Mouse (Mus musculus) hindbrain, embryonic 14.5 days (tissue): ENCODE data around the gene Duoxa1. TPM values are rescaled to one million over a fixed set of nuclear protein-coding genes. Genes with fewer than 3 reads are reported as not detected.
A peak's percentile ranks its signal among the peaks of the same experiment; 100 is the strongest.

Source experiments
- ATAC-seq: fragments of 200-750 bp; cut with Nextera tagmentation; 2 replicates; pipeline ENCODE4 v1.8.0; 2017; ENCODE audit warnings: moderate number of reproducible peaks, mild to moderate bottlenecking, moderate TSS enrichment, moderate library complexity; ENCODE audit not compliant: low FRiP score
- DNase-seq: peaks from one replicate; pipeline ENCODE4 v3.0.0-alpha.2; 2015; ENCODE audit warnings: low spot score
- H3K27ac ChIP-seq: fragments of 300-500 bp; sonication (generic); 2 replicates; pipeline ENCODE4 v1.5.1; 2014; ENCODE audit warnings: mild to moderate bottlenecking, moderate library complexity
- H3K27me3 ChIP-seq: fragments of 300-500 bp; sonication (generic); 2 replicates; pipeline ENCODE4 v1.6.1; 2014; ENCODE audit warnings: mild to moderate bottlenecking, low read length, mixed read lengths; ENCODE audit not compliant: control insufficient read depth, insufficient read depth
- H3K36me3 ChIP-seq: fragments of 300-500 bp; sonication (generic); replicated peaks from 2 replicates; pipeline ENCODE4 v1.6.1; 2014; ENCODE audit not compliant: control insufficient read depth, insufficient read depth
- H3K4me1 ChIP-seq: fragments of 300-500 bp; sonication (generic); replicated peaks from 2 replicates; pipeline ENCODE4 v1.6.1; 2014; ENCODE audit warnings: antibody characterized with exemption, low read length, mixed read lengths; ENCODE audit not compliant: control insufficient read depth, insufficient read depth
- H3K4me2 ChIP-seq: fragments of 300-500 bp; sonication (generic); replicated peaks from 2 replicates; pipeline ENCODE4 v1.6.1; 2014; ENCODE audit warnings: mild to moderate bottlenecking, moderate library complexity
- H3K4me3 ChIP-seq: fragments of 300-500 bp; sonication (generic); replicated peaks from 2 replicates; pipeline ENCODE4 v1.5.1; 2014; ENCODE audit warnings: mild to moderate bottlenecking, low read length
- H3K9ac ChIP-seq: fragments of 300-500 bp; sonication (generic); 2 replicates; pipeline ENCODE4 v1.6.1; 2014
- H3K9me3 ChIP-seq: fragments of 300-500 bp; sonication (generic); 2 replicates; pipeline ENCODE4 v1.6.1; 2016; ENCODE audit warnings: low read length; ENCODE audit not compliant: control insufficient read depth
- WGBS: fragments of 180-500 bp; shearing (Covaris S2); extraction: QIAGEN DNeasy Blood & Tissue Kit; methylation state at CpG from one replicate; pipeline ENCODE4 v1.1.7; 2014; 5-methylcytosine and 5-hydroxymethylcytosine counted together
- polyA plus RNA-seq: library from polyadenylated mRNA; unstranded; fragments of >200 nt; fragmentation: Nextera tagmentation; extraction: Ambion mirVana; gene quantifications from 2 replicates; pipeline ENCODE4 v1.2.1, GENCODE M21; 2014

Duoxa1 gene
- polyA plus RNA-seq, 1 experiment from 2014 or later, result 0.16 TPM

DNA sequence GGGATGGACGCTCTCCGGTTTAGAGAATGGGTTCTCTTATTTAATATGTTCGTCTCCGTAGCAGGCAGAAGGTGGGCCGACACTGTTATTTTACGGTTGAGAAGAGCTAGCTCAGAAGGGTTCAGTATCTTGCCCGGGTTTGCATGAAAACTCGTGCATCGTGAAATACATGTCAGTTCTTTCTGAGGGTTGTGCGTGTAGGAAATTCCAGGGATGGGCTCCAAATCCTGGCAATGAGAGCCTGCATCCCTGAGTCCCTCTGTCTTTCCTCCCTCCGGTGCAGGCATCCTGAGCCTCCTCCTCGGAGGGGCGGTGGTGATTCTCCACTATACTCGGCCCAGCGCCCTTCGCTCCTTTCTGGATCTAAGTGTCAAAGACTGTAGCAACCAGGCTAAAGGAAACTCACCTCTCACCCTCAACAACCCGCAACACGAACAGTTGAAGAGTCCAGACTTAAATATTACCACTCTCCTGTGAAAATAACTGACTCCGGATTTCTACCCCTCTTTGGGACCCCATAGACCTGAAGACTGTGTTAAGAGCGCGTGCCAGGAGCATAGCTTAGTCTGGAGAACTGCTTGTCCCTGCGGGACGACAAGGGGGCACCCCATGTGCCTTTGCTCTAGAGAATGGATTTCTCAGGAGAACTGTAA lies 11.5 kb downstream of the Duoxa1 start:
- H3K4me1 ChIP-seq, result peaks cover 33% of the 10 kb centered on the region
- 6% methylated on average over 23 of the region's 23 CpGs for WGBS
- peak overlapping the region; percentile 47 for H3K9ac ChIP-seq
- no peaks in the 10 kb centered on the region for H3K9me3 ChIP-seq
- no peak overlapping the region for H3K27ac ChIP-seq
- H3K4me3 ChIP-seq, result peak overlapping the region; percentile 42
- no peaks in the 10 kb centered on the region for H3K36me3 ChIP-seq
- DNase-seq (no peak), ATAC-seq (no peak)
- H3K4me2 ChIP-seq, result peak overlapping the region; percentile 89
- peaks cover 88% of the 10 kb centered on the region for H3K27me3 ChIP-seq

DNA sequence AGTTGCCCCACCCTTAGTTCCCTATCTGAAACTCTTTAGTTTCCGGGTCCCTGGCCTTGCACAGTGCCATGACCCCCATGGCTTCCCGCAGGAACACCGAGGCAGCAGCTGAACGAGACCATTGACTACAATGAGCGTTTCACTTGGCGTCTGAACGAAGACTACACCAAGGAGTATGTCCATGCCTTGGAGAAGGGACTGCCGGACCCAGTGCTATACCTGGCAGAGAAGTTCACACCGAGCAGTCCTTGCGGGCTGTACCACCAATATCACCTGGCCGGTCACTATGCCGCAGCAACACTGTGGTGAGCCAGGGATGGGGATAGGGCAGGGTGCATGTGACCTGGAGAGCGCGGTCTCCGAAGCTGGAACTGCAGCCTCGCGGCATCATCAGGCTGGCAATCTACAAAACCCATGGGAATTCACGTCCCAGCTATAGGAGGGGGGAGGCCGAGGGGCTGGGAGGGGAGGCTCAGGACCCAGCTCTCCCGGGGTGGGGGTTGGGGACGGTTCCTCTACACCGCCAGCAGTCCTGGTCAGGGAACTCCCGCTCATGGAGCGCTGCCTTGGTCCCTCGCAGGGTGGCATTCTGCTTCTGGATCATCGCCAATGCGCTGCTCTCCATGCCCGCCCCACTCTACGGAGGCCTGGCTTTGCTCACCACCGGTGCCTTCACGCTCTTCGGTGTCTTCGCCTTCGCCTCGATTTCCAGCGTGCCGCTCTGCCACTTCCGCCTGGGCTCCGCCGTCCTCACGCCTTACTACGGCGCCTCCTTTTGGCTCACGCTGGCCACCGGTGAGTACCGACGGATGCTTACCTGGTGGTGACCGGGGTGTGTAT lies 12.2 kb downstream of the Duoxa1 start:
- Histone ChIP-seq H3K9ac (peak overlapping the region; percentile 47), H3K27me3 (peaks cover 91% of the 10 kb centered on the region), H3K27ac (no peak overlapping the region), H3K4me2 (peak overlapping the region; percentile 89), H3K9me3 (no peaks in the 10 kb centered on the region), H3K4me3 (peak overlapping the region; percentile 42), H3K4me1 (peaks cover 33% of the 10 kb centered on the region), H3K36me3 (no peaks in the 10 kb centered on the region)
- peak; percentile 46 for DNase-seq
- peak; percentile 46 for ATAC-seq
- WGBS, result under 1% methylated on average over 48 of the region's 48 CpGs

DNA sequence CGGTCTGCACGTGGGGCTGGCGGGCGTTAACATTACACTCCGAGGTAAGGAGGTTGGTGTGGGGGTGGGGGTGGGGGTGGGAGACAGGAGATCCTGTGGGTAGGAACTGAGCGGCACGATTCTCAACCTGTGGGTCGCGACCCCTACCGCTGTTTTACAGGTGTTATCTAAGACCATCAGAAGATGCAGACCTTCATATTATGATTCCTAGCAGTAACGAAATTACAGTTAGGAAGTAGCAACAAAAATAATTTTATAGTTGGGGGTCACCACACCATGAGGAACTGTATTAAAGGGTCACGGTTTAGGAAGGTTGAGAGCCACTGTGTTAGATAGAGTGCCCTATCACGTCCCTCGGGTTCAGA lies 12.9 kb downstream of the Duoxa1 start:
- no peaks in the 10 kb centered on the region for H3K36me3 ChIP-seq
- peaks cover 89% of the 10 kb centered on the region for H3K27me3 ChIP-seq
- peaks cover 33% of the 10 kb centered on the region for H3K4me1 ChIP-seq
- ATAC-seq, result no peak
- DNase-seq, result no peak
- WGBS, result 4% methylated on average over 14 of the region's 14 CpGs
- no peaks in the 10 kb centered on the region for H3K9me3 ChIP-seq
- H3K4me2 ChIP-seq, result peak overlapping the region; percentile 89
- H3K4me3 ChIP-seq, result peak overlapping the region; percentile 42
- no peak overlapping the region for H3K27ac ChIP-seq
- no peak overlapping the region for H3K9ac ChIP-seq

DNA sequence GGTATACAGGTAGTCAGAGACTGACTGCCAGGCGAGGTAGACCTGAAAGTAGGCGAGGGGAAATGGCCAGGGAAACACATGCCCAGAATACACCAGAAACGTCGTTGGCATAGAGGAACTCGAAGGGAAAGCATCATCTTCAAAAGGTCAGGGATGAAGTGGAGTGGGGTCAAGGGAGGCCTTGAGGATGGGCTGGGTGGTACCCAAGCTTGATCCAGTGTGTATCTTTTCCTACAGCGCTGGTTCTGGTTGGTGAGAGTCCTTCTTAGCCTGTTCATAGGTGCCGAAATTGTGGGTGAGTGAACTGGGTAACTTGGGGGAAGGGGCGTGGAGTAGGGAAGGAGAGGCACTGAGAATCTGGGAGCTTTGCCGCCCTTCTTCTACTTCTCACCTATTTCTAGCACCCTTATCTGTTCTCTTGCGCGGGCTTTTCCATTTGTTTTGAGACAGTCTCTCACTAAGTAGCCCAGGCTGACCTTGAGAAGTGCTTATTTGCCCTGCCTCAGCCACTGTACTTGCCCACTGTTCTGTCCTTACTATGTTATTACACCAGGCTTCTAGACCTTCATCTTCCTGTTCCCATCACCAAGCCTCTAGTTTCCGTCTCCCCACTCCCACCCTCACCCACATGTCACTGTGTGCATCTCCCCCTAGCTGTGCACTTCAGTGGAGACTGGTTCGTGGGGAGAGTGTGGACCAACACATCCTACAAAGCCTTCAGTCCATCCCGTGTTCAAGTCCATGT lies 13.4 kb downstream of the Duoxa1 start:
- no peak overlapping the region for H3K4me3 ChIP-seq
- DNase-seq (no peak), ATAC-seq (no peak)
- H3K4me1 ChIP-seq, result peaks cover 33% of the 10 kb centered on the region
- WGBS, result 10% methylated on average over 14 of the region's 14 CpGs
- no peak overlapping the region for H3K4me2 ChIP-seq
- peaks cover 93% of the 10 kb centered on the region for H3K27me3 ChIP-seq
- H3K9ac ChIP-seq, result no peak overlapping the region
- no peak overlapping the region for H3K27ac ChIP-seq
- H3K9me3 ChIP-seq, result no peaks in the 10 kb centered on the region
- no peaks in the 10 kb centered on the region for H3K36me3 ChIP-seq

DNA sequence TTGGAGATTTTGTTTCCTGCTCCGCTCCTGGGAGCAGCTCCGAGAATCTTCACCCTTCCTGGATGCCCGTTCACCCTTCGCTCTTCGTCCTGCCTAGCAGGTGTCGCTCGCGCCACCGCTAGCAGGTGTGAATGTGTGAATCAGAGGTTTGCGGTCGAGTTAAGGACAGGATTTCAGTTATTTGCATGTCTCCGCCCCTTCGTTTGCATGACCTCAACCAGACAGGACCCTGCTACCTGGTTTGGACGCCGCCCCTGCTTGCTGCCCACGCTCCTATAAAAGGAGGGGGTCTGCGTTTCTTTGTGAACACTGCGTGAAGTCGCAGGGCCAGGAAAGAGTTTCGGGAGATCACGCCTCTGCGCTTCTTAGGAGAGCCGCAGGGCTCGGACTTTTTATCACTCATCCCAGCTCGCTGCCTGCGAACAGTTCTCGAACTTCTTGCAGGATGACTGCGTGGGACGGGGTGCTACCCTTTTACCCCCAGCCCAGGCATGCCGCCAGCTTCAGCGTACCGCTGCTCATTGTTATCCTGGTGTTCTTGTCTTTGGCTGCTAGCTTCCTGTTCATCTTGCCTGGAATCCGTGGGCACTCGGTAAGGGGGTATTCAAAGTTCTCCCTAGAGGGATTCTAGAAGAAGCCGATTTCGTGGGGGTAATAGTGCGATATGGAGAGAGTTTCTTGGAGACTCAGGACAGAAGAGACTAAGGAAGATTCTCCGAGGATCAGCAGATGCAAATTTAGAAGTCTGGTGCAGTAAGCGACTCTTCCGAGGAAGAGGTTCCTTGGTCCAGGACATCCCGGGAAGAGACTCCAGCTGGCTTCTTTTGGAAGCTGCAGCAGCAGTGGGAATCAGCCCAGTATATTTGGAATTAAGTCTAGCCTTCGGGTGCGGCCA lies 14.7 kb downstream of the Duoxa1 start, which contains the start of gene Duoxa2:
Gene Duoxa2, plus strand, starts transcription at position 305 of the 895 bp plus-strand sequence.
- H3K4me3 ChIP-seq, result peak within 1 kb of the TSS; percentile 22
- peaks cover 94% of the 10 kb centered on the region for H3K27me3 ChIP-seq
- 1% methylated on average over 43 of the region's 43 CpGs for WGBS
- no peak within 1 kb of the TSS for H3K27ac ChIP-seq
- H3K4me1 ChIP-seq, result peaks cover 33% of the 10 kb centered on the region
- H3K4me2 ChIP-seq, result peak within 1 kb of the TSS; percentile 46
- H3K9ac ChIP-seq, result no peak within 1 kb of the TSS
- DNase-seq (no peak), ATAC-seq (no peak)
- no peaks in the 10 kb centered on the region for H3K9me3 ChIP-seq
- H3K36me3 ChIP-seq, result no peaks in the 10 kb centered on the region

DNA sequence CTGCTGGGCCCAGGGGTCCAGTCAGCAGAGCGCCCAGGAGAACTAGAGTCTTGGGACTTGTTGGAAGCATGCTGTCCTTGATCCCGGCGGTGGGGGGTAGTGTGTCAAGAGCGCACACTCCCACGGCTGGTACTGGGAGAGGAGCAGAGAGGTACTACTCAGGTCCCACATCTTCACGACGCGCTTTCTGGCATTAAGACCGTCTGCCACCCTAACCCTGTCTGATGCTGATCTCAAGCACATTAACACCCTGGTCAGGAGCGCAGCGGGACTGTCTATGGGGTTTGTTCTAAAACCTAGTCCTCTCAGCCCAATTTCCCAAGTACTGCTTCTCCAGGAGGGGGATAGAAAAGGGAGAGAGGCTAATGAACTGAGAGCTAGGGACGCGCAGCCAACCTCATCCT lies 15.4 kb downstream of the Duoxa1 start, which contains the start of gene Duox2:
Gene Duox2, minus strand, starts transcription at position 354 of the 404 bp plus-strand sequence.
- 3% methylated on average over 13 of the region's 13 CpGs for WGBS
- ATAC-seq (no peak), DNase-seq (no peak)
- Histone ChIP-seq H3K27ac (no peak within 1 kb of the TSS), H3K4me1 (peaks cover 33% of the 10 kb centered on the region), H3K9ac (no peak within 1 kb of the TSS), H3K4me2 (peak within 1 kb of the TSS; percentile 46), H3K4me3 (peak within 1 kb of the TSS; percentile 22), H3K9me3 (no peaks in the 10 kb centered on the region), H3K36me3 (no peaks in the 10 kb centered on the region), H3K27me3 (peaks cover 94% of the 10 kb centered on the region)

DNA sequence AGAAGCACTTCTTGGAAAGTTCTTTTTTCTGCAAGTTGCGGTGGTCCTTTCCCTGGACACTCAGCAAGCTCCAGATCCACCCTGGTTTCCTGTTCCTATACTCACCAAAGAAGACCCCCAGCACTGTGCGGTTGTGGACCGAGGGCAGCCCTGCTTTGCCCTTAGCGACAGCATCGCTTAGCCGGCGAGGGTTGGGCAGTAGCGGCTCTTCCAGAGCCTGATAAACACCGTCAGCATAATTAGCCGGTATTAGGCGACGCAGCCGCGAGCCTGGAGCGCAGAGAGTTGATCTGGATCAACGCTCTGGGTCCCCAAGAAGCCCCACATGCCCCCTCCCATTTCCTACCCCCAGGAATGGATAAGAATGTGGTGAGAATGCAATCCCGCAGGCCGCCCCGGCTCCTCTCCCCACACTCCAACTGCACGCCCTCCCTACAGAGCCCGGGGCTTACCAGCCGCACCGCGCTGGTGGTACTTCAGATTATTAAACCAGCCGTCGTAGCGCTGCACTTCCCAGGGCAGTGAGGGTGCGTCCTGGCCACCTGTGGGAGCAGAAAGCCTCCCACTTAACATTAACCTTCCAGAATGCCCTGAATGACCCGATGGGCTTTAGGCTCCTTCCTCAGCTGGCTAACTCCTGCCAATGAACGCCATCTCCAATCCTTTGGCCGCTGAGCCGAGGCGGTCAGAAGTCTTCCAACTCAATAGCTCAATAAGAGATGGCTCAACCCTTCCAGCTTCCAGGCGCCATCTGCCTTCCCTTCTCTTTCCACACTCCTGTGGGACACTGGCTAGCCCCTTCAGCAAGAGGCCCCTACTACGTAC lies 16.0 kb downstream of the Duoxa1 start:
- WGBS, result under 1% methylated on average over 35 of the region's 35 CpGs
- no peak overlapping the region for H3K9ac ChIP-seq
- no peaks in the 10 kb centered on the region for H3K36me3 ChIP-seq

DNA sequence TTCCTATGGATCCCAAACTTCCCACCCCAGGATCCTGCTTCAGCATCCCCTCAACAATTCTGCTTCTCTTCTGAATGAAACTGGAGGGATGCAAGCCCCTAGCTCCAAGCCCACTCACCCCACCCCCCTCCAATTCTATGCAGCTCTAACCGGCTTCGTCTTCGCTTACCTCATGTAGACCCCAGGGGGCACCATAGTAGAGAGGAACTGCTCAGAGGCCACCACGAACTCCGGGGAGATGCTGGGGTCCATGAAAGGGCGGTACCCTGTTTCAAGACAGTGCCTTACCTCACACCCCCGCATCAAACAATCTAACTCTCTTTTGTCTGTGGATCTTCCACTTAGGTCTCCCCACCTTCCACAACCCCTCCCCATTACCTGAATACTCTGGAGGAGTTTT lies 18.6 kb downstream of the Duoxa1 start:
- Histone ChIP-seq H3K4me3 (no peak overlapping the region), H3K36me3 (no peaks in the 10 kb centered on the region), H3K27ac (no peak overlapping the region), H3K27me3 (peaks cover 64% of the 10 kb centered on the region), H3K9me3 (no peaks in the 10 kb centered on the region), H3K4me2 (no peak overlapping the region), H3K4me1 (peaks cover 20% of the 10 kb centered on the region), H3K9ac (no peak overlapping the region)
- no peak for DNase-seq
- no peak for ATAC-seq
- WGBS, result 3% methylated on average over 7 of the region's 7 CpGs

More for the DNA sequence above, 16.0 kb downstream of the Duoxa1 start:
- Histone ChIP-seq H3K27ac (no peak overlapping the region), H3K4me2 (peak overlapping the region; percentile 46), H3K27me3 (peaks cover 89% of the 10 kb centered on the region), H3K4me1 (peaks cover 33% of the 10 kb centered on the region), H3K4me3 (peak overlapping the region; percentile 18), H3K9me3 (no peaks in the 10 kb centered on the region)
- ATAC-seq (no peak), DNase-seq (no peak)
